Mouse (Mus musculus): Measurements from ENCODE around the gene Cct3.
"Not testable (repeated sequence)": the region's sequence is repeated elsewhere in the genome, so short reads cannot be mapped to it uniquely, and the experiment has no call there.

- not testable (repeated sequence) for TF ChIP-seq POLR2A, CTCF (IDR thresholded peaks at IDR 0.05; ENCODE audit: extremely low read depth, insufficient read depth, low read length)
Observed at GRCm38 (mm10) chr3:88285565-88285895, 11.4 kb upstream of the Cct3 start.
